Mouse (Mus musculus): ENCODE measurements around the gene Cd247. TPM values are rescaled to one million over a fixed set of nuclear protein-coding genes. Genes with fewer than 3 reads are reported as not detected.

The Cd247 gene
- polyA plus RNA-seq, 2 experiments = 0.07 to 0.47 TPM

DNA sequence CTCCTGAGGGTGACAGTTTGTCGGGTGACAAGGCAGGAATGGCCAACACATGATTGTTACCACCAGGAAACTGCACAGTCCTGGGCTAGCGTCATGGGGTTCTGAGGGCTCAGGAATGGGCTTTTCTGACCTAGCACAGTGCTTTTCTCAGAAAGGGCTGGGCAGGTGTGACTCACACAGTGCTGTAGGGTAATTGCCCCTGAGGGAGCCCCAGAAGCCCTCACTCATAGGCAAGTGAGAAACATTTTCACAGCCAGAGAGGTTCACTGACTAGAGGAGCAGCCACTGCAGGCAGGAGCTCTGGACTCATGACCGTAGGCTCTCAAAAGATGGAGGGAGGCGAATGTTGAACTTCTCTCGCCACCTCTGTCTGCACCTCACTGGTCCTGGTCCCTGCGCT lies 1.5 kb downstream of the Cd247 start:
- Histone ChIP-seq H3K27me3 (ENCODE audit: control insufficient read depth, insufficient read depth, low read length) (no peaks in the 10 kb centered on the region), H3K9ac (replicated peaks) (no peak overlapping the region), H3K4me1 (replicated peaks; ENCODE audit: control insufficient read depth in 2 of 2, insufficient read depth in 2 of 2, low read length in 1 of 2) (no peaks in the 10 kb centered on the region), H3K36me3 (replicated peaks; ENCODE audit: control insufficient read depth, insufficient read depth, low read depth) (no peaks in the 10 kb centered on the region), H3K27ac (no peak overlapping the region), H3K9me3 (ENCODE audit: control insufficient read depth, low read length) (no peaks in the 10 kb centered on the region), H3K4me3 (ENCODE audit: insufficient read depth in 1 of 2, low read depth in 2 of 2, low read length in 2 of 2) (no peak overlapping the region), H3K4me2 (ENCODE audit: low read depth) (no peak overlapping the region)
- TF ChIP-seq EP300 (IDR thresholded peaks at IDR 0.05; ENCODE audit: low read depth) = no peak
- TF ChIP-seq CTCF (IDR thresholded peaks at IDR 0.05; ENCODE audit: low read depth) = no peak
- ATAC-seq (ENCODE audit: insufficient read depth) = no peak
- no peak for DNase-seq (ENCODE audit: low read depth in 3 of 3, low spot score in 3 of 3)
- WGBS (ENCODE audit: insufficient replicate concordance) = 79% methylated on average over 6 of the region's 6 CpGs

DNA sequence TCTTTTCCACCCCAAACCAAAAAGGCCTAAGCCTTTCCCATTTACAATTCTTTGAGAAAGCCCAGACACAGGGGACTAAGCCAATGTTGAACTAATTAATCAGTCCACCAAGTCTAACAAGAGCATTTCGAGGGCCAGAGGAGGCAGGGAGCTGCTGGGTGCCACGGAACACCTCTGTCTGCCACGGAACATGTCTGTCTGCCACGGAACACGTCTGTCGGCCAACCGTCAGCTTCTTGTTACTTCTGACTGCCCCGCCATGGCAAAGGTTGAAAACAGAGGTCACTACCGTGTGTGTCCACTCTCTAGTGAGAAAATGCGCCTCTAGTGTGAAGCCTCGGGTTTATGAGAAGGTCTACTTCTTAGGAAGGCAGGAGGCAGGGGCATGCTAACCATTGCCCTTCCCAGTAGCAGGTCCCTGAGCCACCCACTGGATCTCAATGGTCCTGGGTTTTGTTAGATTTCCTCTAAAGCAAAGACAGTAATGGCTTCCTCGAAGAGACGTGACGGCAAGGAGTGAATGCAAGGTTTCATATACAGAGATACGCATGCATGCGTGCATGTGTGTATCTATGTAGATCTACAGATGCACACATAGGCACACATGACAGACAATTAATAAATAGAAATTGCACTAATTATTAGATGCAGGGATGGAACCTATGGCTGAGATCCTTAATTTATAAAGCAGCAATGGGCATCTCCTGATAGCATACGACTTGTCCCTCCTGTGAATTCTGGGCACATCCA lies 2.2 kb downstream of the Cd247 start:
- H3K4me1 ChIP-seq (replicated peaks; ENCODE audit: control insufficient read depth in 2 of 2, insufficient read depth in 2 of 2, low read length in 1 of 2) = no peaks in the 10 kb centered on the region
- DNase-seq (ENCODE audit: low read depth in 3 of 3, low spot score in 3 of 3) (no peak), ATAC-seq (ENCODE audit: insufficient read depth) (no peak)
- 82% methylated on average over 17 of the region's 17 CpGs for WGBS (ENCODE audit: insufficient replicate concordance)
- H3K27ac ChIP-seq = no peak overlapping the region
- H3K36me3 ChIP-seq (replicated peaks; ENCODE audit: control insufficient read depth, insufficient read depth, low read depth) = no peaks in the 10 kb centered on the region
- H3K4me2 ChIP-seq (ENCODE audit: low read depth) = no peak overlapping the region
- no peaks in the 10 kb centered on the region for H3K9me3 ChIP-seq (ENCODE audit: control insufficient read depth, low read length)
- TF ChIP-seq EP300 (IDR thresholded peaks at IDR 0.05; ENCODE audit: low read depth) (no peak), CTCF (IDR thresholded peaks at IDR 0.05; ENCODE audit: low read depth) (no peak)
- no peaks in the 10 kb centered on the region for H3K27me3 ChIP-seq (ENCODE audit: control insufficient read depth, insufficient read depth, low read length)
- no peak overlapping the region for H3K4me3 ChIP-seq (ENCODE audit: insufficient read depth in 1 of 2, low read depth in 2 of 2, low read length in 2 of 2)
- H3K9ac ChIP-seq (replicated peaks) = no peak overlapping the region

- TF ChIP-seq CTCF (IDR thresholded peaks at IDR 0.05; ENCODE audit: low read depth) (no peak), EP300 (IDR thresholded peaks at IDR 0.05; ENCODE audit: low read depth) (no peak)
- Histone ChIP-seq H3K27ac (no peak overlapping the region), H3K27me3 (ENCODE audit: control insufficient read depth, insufficient read depth, low read length) (no peaks in the 10 kb centered on the region), H3K9me3 (ENCODE audit: control insufficient read depth, low read length) (no peaks in the 10 kb centered on the region), H3K36me3 (replicated peaks; ENCODE audit: control insufficient read depth, insufficient read depth, low read depth) (no peaks in the 10 kb centered on the region), H3K4me1 (replicated peaks; ENCODE audit: control insufficient read depth in 2 of 2, insufficient read depth in 2 of 2, low read length in 1 of 2) (no peaks in the 10 kb centered on the region), H3K9ac (replicated peaks) (no peak overlapping the region), H3K4me2 (ENCODE audit: low read depth) (no peak overlapping the region), H3K4me3 (ENCODE audit: insufficient read depth in 1 of 2, low read depth in 2 of 2, low read length in 2 of 2) (no peak overlapping the region)
- 81% methylated on average over 9 of the region's 9 CpGs for WGBS (ENCODE audit: insufficient replicate concordance)
- no peak for ATAC-seq (ENCODE audit: insufficient read depth)
- no peak for DNase-seq (ENCODE audit: low read depth in 3 of 3, low spot score in 3 of 3)
Measured at GRCm38 (mm10) chr1:165791411-165791810, 2.9 kb downstream of the Cd247 start.

- DNase-seq (ENCODE audit: low read depth in 3 of 3, low spot score in 3 of 3) = no peak
- H3K4me2 ChIP-seq (ENCODE audit: low read depth) = no peak overlapping the region
- H3K9ac ChIP-seq (replicated peaks) = no peak overlapping the region
- 79% methylated on average over 11 of the region's 11 CpGs for WGBS (ENCODE audit: insufficient replicate concordance)
- no peak overlapping the region for H3K27ac ChIP-seq
- H3K4me1 ChIP-seq (replicated peaks; ENCODE audit: control insufficient read depth in 2 of 2, insufficient read depth in 2 of 2, low read length in 1 of 2) = peaks cover 0 to 2% of the 10 kb centered on the region in 2 experiments; a peak in 1 of 4 replicates
- no peaks in the 10 kb centered on the region for H3K9me3 ChIP-seq (ENCODE audit: control insufficient read depth, low read length)
- H3K27me3 ChIP-seq (ENCODE audit: control insufficient read depth, insufficient read depth, low read length) = no peaks in the 10 kb centered on the region
- TF ChIP-seq EP300 (IDR thresholded peaks at IDR 0.05; ENCODE audit: low read depth) (no peak), CTCF (IDR thresholded peaks at IDR 0.05; ENCODE audit: low read depth) (no peak)
- H3K4me3 ChIP-seq (ENCODE audit: insufficient read depth in 1 of 2, low read depth in 2 of 2, low read length in 2 of 2) = no peak overlapping the region
- no peaks in the 10 kb centered on the region for H3K36me3 ChIP-seq (replicated peaks; ENCODE audit: control insufficient read depth, insufficient read depth, low read depth)
- no peak for ATAC-seq (ENCODE audit: insufficient read depth)
Measured at GRCm38 (mm10) chr1:165801709-165802310, 13.3 kb downstream of the Cd247 start.

DNA sequence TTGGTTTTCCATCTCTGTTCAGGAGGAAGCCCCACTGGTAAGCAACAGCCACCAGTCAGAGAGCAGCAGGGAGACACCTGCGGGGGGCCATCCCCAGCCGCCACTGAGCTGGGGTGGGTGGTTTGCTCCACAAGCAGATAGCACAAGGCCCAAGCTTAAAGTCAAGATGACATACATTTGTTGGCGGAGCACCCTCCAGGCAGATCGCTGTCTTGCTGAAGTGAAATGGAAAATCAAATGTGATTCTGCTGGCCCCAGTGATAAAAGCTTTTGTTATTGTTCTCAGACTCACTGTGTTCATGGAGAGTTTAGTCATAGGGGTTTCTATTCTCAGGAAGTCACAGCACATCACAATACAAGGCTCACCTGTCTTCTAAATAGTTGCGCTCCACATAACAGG lies 14.6 kb downstream of the Cd247 start:
- no peak for TF ChIP-seq EP300 (IDR thresholded peaks at IDR 0.05; ENCODE audit: low read depth)
- no peak for TF ChIP-seq CTCF (IDR thresholded peaks at IDR 0.05; ENCODE audit: low read depth)
- whole genome bisulfite sequencing (ENCODE audit: insufficient replicate concordance) = 80% methylated on average over 5 of the region's 5 CpGs
- Histone ChIP-seq H3K9ac (replicated peaks) (no peak overlapping the region), H3K36me3 (replicated peaks; ENCODE audit: control insufficient read depth, insufficient read depth, low read depth) (no peaks in the 10 kb centered on the region), H3K9me3 (ENCODE audit: control insufficient read depth, low read length) (no peaks in the 10 kb centered on the region), H3K4me1 (replicated peaks; ENCODE audit: control insufficient read depth in 2 of 2, insufficient read depth in 2 of 2, low read length in 1 of 2) (peaks cover 0 to under 1% of the 10 kb centered on the region in 2 experiments; a peak in 1 of 4 replicates), H3K27ac (no peak overlapping the region), H3K4me3 (ENCODE audit: insufficient read depth in 1 of 2, low read depth in 2 of 2, low read length in 2 of 2) (no peak overlapping the region), H3K27me3 (ENCODE audit: control insufficient read depth, insufficient read depth, low read length) (no peaks in the 10 kb centered on the region), H3K4me2 (ENCODE audit: low read depth) (no peak overlapping the region)
- DNase-seq (ENCODE audit: low read depth in 3 of 3, low spot score in 3 of 3) (no peak), ATAC-seq (ENCODE audit: insufficient read depth) (no peak)

Data from liver, embryonic 14.5 days (tissue).